Mouse (Mus musculus) limb, embryonic 14.5 days (tissue): ENCODE measurements around the gene Hoxc10. TPM values are rescaled to one million over a fixed set of nuclear protein-coding genes. Genes with fewer than 3 reads are reported as not detected.

Experiments used
- ATAC-seq: fragments of 200-750 bp; cut with Nextera tagmentation; 2 replicates; pipeline ENCODE4 v1.8.0; 2017; ENCODE audit warnings: low read depth, moderate number of reproducible peaks, moderate TSS enrichment; ENCODE audit not compliant: low FRiP score
- DNase-seq: peaks from one replicate; pipeline ENCODE4 v3.0.0-alpha.2; 2015; ENCODE audit warnings: low spot score
- H3K27ac ChIP-seq: fragments of 300-500 bp; sonication (generic); replicated peaks from 2 replicates; pipeline ENCODE4 v1.5.1; 2014; ENCODE audit warnings: low read depth, mild to moderate bottlenecking, low read length, moderate library complexity, mixed read lengths
- H3K27me3 ChIP-seq: fragments of 300-500 bp; sonication (generic); 2 replicates; pipeline ENCODE4 v1.6.1; 2014; ENCODE audit warnings: low read length, mixed read lengths; ENCODE audit not compliant: control insufficient read depth, insufficient read depth
- H3K36me3 ChIP-seq: fragments of 300-500 bp; sonication (generic); 2 replicates; pipeline ENCODE4 v1.6.1; 2014; ENCODE audit warnings: mild to moderate bottlenecking, low read length, moderate library complexity, mixed read lengths; ENCODE audit not compliant: control insufficient read depth, insufficient read depth
- H3K4me1 ChIP-seq: fragments of 300-500 bp; sonication (generic); 2 replicates; pipeline ENCODE4 v1.6.1; 2014; ENCODE audit warnings: antibody characterized with exemption, low read length, mixed read lengths; ENCODE audit not compliant: control insufficient read depth, insufficient read depth
- H3K4me2 ChIP-seq: fragments of 300-500 bp; sonication (generic); replicated peaks from 2 replicates; pipeline ENCODE4 v1.6.1; 2014; ENCODE audit warnings: low read depth, mild to moderate bottlenecking, low read length, moderate library complexity; ENCODE audit not compliant: severe bottlenecking
- H3K4me3 ChIP-seq: fragments of 300-500 bp; sonication (generic); replicated peaks from 2 replicates; pipeline ENCODE4 v1.5.1; 2014; ENCODE audit warnings: low read length
- H3K9ac ChIP-seq: fragments of 300-500 bp; sonication (generic); 2 replicates; pipeline ENCODE4 v1.6.1; 2014; ENCODE audit warnings: mild to moderate bottlenecking, low read depth, low read length, moderate library complexity; ENCODE audit not compliant: severe bottlenecking
- H3K9me3 ChIP-seq: fragments of 300-500 bp; sonication (generic); 2 replicates; pipeline ENCODE4 v1.6.1; 2016; ENCODE audit warnings: low read length; ENCODE audit not compliant: control insufficient read depth
- POLR2A ChIP-seq: fragments of 200-500 bp; IDR thresholded peaks from 2 replicates; pipeline ENCODE4 v1.8.0; 2012; ENCODE audit warnings: inconsistent platforms, mild to moderate bottlenecking, moderate library complexity, borderline replicate concordance; ENCODE audit not compliant: insufficient read depth, insufficient read length; ENCODE audit errors: extremely low read depth
- WGBS: fragments of 180-500 bp; shearing (Covaris S2); extraction: QIAGEN DNeasy Blood & Tissue Kit; methylation state at CpG from one replicate; pipeline ENCODE4 v1.1.7; 2014; 5-methylcytosine and 5-hydroxymethylcytosine counted together
- polyA plus RNA-seq, 2 experiments: library from polyadenylated mRNA; depleted of rRNA in 1 of 2; stranded (reverse) in 1 of 2; unstranded in 1 of 2; fragments of >200 nt; fragmentation: Nextera tagmentation in 1 of 2; extraction: Ambion mirVana in 1 of 2; gene quantifications; 2 replicates each; pipeline versions ENCODE4 v1.2.1 to v1.2.3; 2012 to 2014

Gene Hoxc10
- polyA plus RNA-seq, 2 experiments, result 5.8 to 14.3 TPM

DNA sequence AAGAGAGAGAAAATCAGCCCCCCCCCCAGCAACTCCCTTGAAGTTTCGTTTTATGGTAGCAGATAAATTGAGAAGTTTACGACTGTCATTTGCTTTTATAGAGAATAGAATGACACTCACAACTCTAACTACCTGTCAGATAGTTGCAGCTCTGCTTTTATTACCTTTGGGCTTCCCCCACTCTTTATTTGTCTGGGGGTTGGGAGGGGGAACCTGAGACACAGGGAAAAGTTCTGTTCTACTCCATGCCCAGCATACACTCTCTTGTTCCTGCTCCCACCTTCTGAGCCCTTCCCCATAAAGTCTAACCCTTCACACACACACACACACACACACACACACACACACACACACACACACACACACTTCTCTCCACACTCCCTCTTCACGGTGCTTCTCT lies 26.3 kb downstream of the Hoxc10 start:
- H3K9me3 ChIP-seq, result no peaks in the 10 kb centered on the region
- H3K4me2 ChIP-seq, result no peak overlapping the region
- H3K27me3 ChIP-seq, result peaks cover 91% of the 10 kb centered on the region
- no peak overlapping the region for H3K27ac ChIP-seq
- no peak for TF ChIP-seq POLR2A
- H3K9ac ChIP-seq, result no peak overlapping the region
- DNase-seq (no peak), ATAC-seq (no peak)
- no peaks in the 10 kb centered on the region for H3K36me3 ChIP-seq
- H3K4me1 ChIP-seq, result 0 out of 2 replicates have a peak, but pooled peaks cover 2% of the 10 kb centered on the region
- no peak overlapping the region for H3K4me3 ChIP-seq
- WGBS, result 13% methylated on average over 3 of the region's 3 CpGs

- H3K9ac ChIP-seq, result no peak overlapping the region
- ATAC-seq, result no peak
- H3K4me2 ChIP-seq, result no peak overlapping the region
- WGBS, result 2% methylated on average over 9 of the region's 9 CpGs
- peaks cover 24% of the 10 kb centered on the region for H3K4me1 ChIP-seq
- H3K27ac ChIP-seq, result no peak overlapping the region
- no peak overlapping the region for H3K4me3 ChIP-seq
- H3K27me3 ChIP-seq, result peaks cover 94% of the 10 kb centered on the region
- DNase-seq, result no peak
- no peak for TF ChIP-seq POLR2A
- H3K36me3 ChIP-seq, result no peaks in the 10 kb centered on the region
- no peaks in the 10 kb centered on the region for H3K9me3 ChIP-seq
Measured at GRCm38 (mm10) chr15:102996548-102996947, 30.0 kb downstream of the Hoxc10 start.

DNA sequence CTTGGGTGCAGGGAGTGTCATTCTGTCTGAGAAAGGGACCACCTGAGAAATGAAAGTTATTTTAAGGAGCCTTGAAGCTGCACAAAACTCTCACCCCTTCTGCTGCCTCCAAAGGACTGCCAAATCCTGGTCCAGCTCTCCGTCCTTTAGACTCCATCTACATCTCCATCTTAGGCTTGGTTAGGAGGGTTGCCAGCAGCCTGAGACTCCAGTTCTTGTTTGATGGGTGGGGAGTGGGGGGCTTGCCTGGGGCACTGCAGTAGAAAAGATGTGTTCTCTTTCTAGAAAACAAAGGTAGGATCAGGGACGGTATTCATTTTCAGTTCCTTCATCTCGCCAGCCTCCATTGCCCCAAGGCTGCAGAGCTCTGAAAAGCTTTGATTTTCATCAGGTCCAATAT lies 30.8 kb downstream of the Hoxc10 start:
- Histone ChIP-seq H3K4me1 (peaks cover 24% of the 10 kb centered on the region), H3K36me3 (no peaks in the 10 kb centered on the region), H3K4me2 (peak overlapping the region; percentile 39; the same call in 1 of the 2 replicates), H3K27me3 (peaks cover 95% of the 10 kb centered on the region), H3K27ac (no peak overlapping the region), H3K9ac (no peak overlapping the region), H3K4me3 (peak overlapping the region; percentile 45; the same call in 1 of the 2 replicates), H3K9me3 (no peaks in the 10 kb centered on the region)
- TF ChIP-seq POLR2A, result no peak
- DNase-seq (no peak), ATAC-seq (no peak)
- WGBS, result 4% methylated on average over 3 of the region's 3 CpGs

DNA sequence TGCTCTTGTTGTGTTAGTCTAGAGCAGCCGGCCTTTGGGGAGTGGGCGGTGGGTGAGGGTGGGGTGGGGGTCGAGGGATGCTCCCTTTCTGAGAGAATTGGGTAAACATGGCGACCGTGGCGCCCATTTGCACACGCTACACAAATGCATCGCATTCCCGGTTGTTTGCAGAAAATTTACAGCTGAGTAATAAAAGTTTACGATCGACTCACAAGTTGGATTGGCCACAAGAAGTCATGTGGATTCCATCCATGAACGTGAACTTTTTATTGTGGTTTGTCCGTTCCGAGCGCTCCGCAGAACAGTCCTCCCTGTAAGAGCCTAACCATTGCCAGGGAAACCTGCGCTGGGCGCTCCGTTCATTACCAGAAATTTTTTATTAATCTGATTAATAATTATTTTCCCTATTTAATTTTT lies 31.4 kb downstream of the Hoxc10 start, which contains the start of gene Hoxc6:
Gene Hoxc6 (plus strand): TSS at position 319 of the 417 bp plus-strand sequence.
- H3K9me3 ChIP-seq, result no peaks in the 10 kb centered on the region
- peaks cover 96% of the 10 kb centered on the region for H3K27me3 ChIP-seq
- H3K4me2 ChIP-seq, result peak within 1 kb of the TSS; percentile 69
- TF ChIP-seq POLR2A, result no peak
- under 1% methylated on average over 19 of the region's 19 CpGs for WGBS
- H3K27ac ChIP-seq, result no peak within 1 kb of the TSS
- no peaks in the 10 kb centered on the region for H3K36me3 ChIP-seq
- DNase-seq (peak; percentile 60), ATAC-seq (peak; percentile 32; the same call in 1 of the 2 replicates)
- peak within 1 kb of the TSS; percentile 45 for H3K4me3 ChIP-seq
- H3K4me1 ChIP-seq, result peaks cover 24% of the 10 kb centered on the region
- H3K9ac ChIP-seq, result peak within 1 kb of the TSS; percentile 50; the same call in 1 of the 2 replicates

- no peak for ATAC-seq
- DNase-seq, result no peak
- 0% methylated on average over 19 of the region's 19 CpGs for whole genome bisulfite sequencing
- no peak for TF ChIP-seq POLR2A
- Histone ChIP-seq H3K36me3 (no peaks in the 10 kb centered on the region), H3K4me1 (peaks cover 24% of the 10 kb centered on the region), H3K9ac (0 out of 2 replicates have a peak overlapping the region, but pooled peaks have one; percentile 50), H3K27ac (no peak overlapping the region), H3K9me3 (no peaks in the 10 kb centered on the region), H3K4me3 (peak overlapping the region; percentile 45), H3K27me3 (peaks cover 96% of the 10 kb centered on the region), H3K4me2 (peak overlapping the region; percentile 69)
Measured at GRCm38 (mm10) chr15:102998608-102999182, 32.1 kb downstream of the Hoxc10 start.
